Mouse (Mus musculus) cerebellum, adult 2 months (tissue): ENCODE results near the gene H2al1b.

Experiments used
- CTCF ChIP-seq: fragments of 200-500 bp; IDR thresholded peaks from 2 replicates; pipeline ENCODE4 v1.5.1; 2011; ENCODE audit warnings: low read depth, mild to moderate bottlenecking, control low read depth, low read length, moderate library complexity, borderline replicate concordance; ENCODE audit not compliant: insufficient read depth
- POLR2A ChIP-seq: fragments of 200-500 bp; IDR thresholded peaks from 2 replicates; pipeline ENCODE4 v1.6.1; 2011; ENCODE audit warnings: low read length, control low read depth, borderline replicate concordance; ENCODE audit not compliant: insufficient read depth

GRCm38 (mm10) chrX:11254062-11254461 is 48.2 kb upstream of the H2al1b start:
- TF ChIP-seq CTCF = no peak
- TF ChIP-seq POLR2A = no peak
